Mouse (Mus musculus): ENCODE data around the gene Zfp335.

Gene Zfp335

GRCm38 (mm10) chr2:164911086-164912048 is at the start of gene Zfp335:
Zfp335 (minus strand) TSS chr2:164911757.
- DNase-seq (ENCODE audit: low spot score in 2 of 2) = peak; percentile 87 to 93

GRCm38 (mm10) chr2:164960716-164961441 is 49.3 kb upstream of the Zfp335 start, which contains the start of gene Slc12a5:
Slc12a5 (plus strand) TSS chr2:164960802.
- DNase-seq (ENCODE audit: low spot score in 2 of 2) = peak; percentile 56 to 66

- no peak for DNase-seq (ENCODE audit: low spot score in 2 of 2)
Observed at GRCm38 (mm10) chr2:164957548-164958315, 46.2 kb upstream of the Zfp335 start.

GRCm38 (mm10) chr2:164956195-164956594 is 44.6 kb upstream of the Zfp335 start:
- no peak for DNase-seq (ENCODE audit: low spot score in 2 of 2)

GRCm38 (mm10) chr2:164955725-164956124 is 44.2 kb upstream of the Zfp335 start:
- DNase-seq (ENCODE audit: low spot score in 2 of 2) = no peak

GRCm38 (mm10) chr2:164953224-164953623 is 41.7 kb upstream of the Zfp335 start:
- DNase-seq (ENCODE audit: low spot score in 2 of 2) = peak; percentile 79 to 90

GRCm38 (mm10) chr2:164952448-164952847 is 40.9 kb upstream of the Zfp335 start:
- no peak for DNase-seq (ENCODE audit: low spot score in 2 of 2)

- no peak for DNase-seq (ENCODE audit: low spot score in 2 of 2)
Observed at GRCm38 (mm10) chr2:164951745-164952144, 40.2 kb upstream of the Zfp335 start.

- DNase-seq (ENCODE audit: low spot score in 2 of 2) = no peak
Observed at GRCm38 (mm10) chr2:164950501-164950900, 38.9 kb upstream of the Zfp335 start.

- no peak for DNase-seq (ENCODE audit: low spot score in 2 of 2)
Observed at GRCm38 (mm10) chr2:164948962-164949361, 37.4 kb upstream of the Zfp335 start.

- no peak for DNase-seq (ENCODE audit: low spot score in 2 of 2)
Observed at GRCm38 (mm10) chr2:164947930-164948329, 36.4 kb upstream of the Zfp335 start.

GRCm38 (mm10) chr2:164947506-164947905 is 35.9 kb upstream of the Zfp335 start:
- no peak for DNase-seq (ENCODE audit: low spot score in 2 of 2)

- DNase-seq (ENCODE audit: low spot score in 2 of 2) = no peak
Observed at GRCm38 (mm10) chr2:164942692-164943290, 31.2 kb upstream of the Zfp335 start.

GRCm38 (mm10) chr2:164940140-164940830 is 28.7 kb upstream of the Zfp335 start, which contains the start of gene Mmp9:
Mmp9 (plus strand) TSS chr2:164940780.
- no peak for DNase-seq (ENCODE audit: low spot score in 2 of 2)

- DNase-seq (ENCODE audit: low spot score in 2 of 2) = no peak
Observed at GRCm38 (mm10) chr2:164939106-164939505, 27.5 kb upstream of the Zfp335 start.

GRCm38 (mm10) chr2:164938146-164939091 is 26.9 kb upstream of the Zfp335 start:
- DNase-seq (ENCODE audit: low spot score in 2 of 2) = no peak

GRCm38 (mm10) chr2:164935991-164936390 is 24.4 kb upstream of the Zfp335 start:
- DNase-seq (ENCODE audit: low spot score in 2 of 2) = no peak

- DNase-seq (ENCODE audit: low spot score in 2 of 2) = no peak
Observed at GRCm38 (mm10) chr2:164933534-164933933, 22.0 kb upstream of the Zfp335 start.
